Mouse (Mus musculus): ENCODE data around the gene Prss38. TPM values are rescaled to one million over a fixed set of nuclear protein-coding genes. Genes with fewer than 3 reads are reported as not detected.

The Prss38 gene
- polyA plus RNA-seq, 1 experiment from 2014 or later, result not detected

DNA sequence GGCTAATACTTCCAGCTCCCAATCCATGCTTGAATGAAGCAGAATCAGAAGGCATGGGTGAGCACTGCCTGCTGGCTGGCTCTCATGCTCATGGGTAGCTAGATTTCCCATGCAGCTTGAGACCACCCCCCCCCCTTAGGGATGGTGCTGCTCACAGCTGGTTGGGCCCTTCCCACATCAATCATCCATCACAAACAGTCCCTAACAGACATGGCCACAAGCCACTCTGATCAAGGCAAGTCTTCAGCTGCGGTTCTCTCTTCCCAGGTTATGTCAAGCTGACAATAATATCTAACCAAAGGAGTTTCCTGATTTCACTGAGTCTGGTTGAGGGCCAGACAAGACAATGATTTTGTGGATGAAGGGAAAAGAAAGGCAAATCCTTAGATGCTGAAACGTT lies 25.4 kb upstream of the Prss38 start:
- Histone ChIP-seq H3K36me3 (ENCODE audit: control insufficient read depth, insufficient read depth, low read length) (peaks cover 6% of the 10 kb centered on the region), H3K27ac (ENCODE audit: low read length) (no peak overlapping the region), H3K4me3 (ENCODE audit: low read depth, low read length) (no peak overlapping the region), H3K9me3 (replicated peaks; ENCODE audit: control insufficient read depth, low read length, poor library complexity, severe bottlenecking) (no peaks in the 10 kb centered on the region), H3K4me2 (ENCODE audit: low read length) (no peak overlapping the region), H3K9ac (ENCODE audit: low read depth, low read length) (no peak overlapping the region), H3K27me3 (ENCODE audit: control insufficient read depth, insufficient read depth, low read depth, low read length) (no peaks in the 10 kb centered on the region), H3K4me1 (ENCODE audit: control insufficient read depth, insufficient read depth, low read length) (no peaks in the 10 kb centered on the region)
- no peak for ATAC-seq
- 75% methylated on average over 2 of the region's 2 CpGs for WGBS

DNA sequence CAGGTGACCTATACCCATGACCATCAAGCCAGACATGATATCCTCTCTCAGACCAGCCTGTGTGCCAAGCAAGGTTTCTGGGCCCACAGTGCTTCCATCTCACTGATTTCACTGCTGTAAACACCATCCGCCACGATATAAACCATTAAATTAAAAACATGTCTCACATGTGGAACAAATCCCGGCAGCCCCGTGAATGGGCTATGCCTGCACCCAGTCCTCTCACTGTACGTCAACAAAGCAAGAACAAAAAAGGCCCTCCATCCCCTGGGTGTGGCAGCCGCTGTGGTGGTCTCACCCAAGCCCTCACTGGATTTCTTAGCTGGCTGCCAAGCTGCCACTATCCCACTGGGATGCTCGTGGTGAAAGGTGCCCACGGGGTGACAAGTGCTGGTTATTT lies 24.4 kb upstream of the Prss38 start:
- Histone ChIP-seq H3K27me3 (ENCODE audit: control insufficient read depth, insufficient read depth, low read depth, low read length) (no peaks in the 10 kb centered on the region), H3K9ac (ENCODE audit: low read depth, low read length) (no peak overlapping the region), H3K9me3 (replicated peaks; ENCODE audit: control insufficient read depth, low read length, poor library complexity, severe bottlenecking) (no peaks in the 10 kb centered on the region), H3K36me3 (ENCODE audit: control insufficient read depth, insufficient read depth, low read length) (peaks cover 6% of the 10 kb centered on the region), H3K4me3 (ENCODE audit: low read depth, low read length) (no peak overlapping the region), H3K27ac (ENCODE audit: low read length) (no peak overlapping the region), H3K4me2 (ENCODE audit: low read length) (no peak overlapping the region), H3K4me1 (ENCODE audit: control insufficient read depth, insufficient read depth, low read length) (no peaks in the 10 kb centered on the region)
- no peak for ATAC-seq
- WGBS, result 85% methylated on average over 8 of the region's 8 CpGs

DNA sequence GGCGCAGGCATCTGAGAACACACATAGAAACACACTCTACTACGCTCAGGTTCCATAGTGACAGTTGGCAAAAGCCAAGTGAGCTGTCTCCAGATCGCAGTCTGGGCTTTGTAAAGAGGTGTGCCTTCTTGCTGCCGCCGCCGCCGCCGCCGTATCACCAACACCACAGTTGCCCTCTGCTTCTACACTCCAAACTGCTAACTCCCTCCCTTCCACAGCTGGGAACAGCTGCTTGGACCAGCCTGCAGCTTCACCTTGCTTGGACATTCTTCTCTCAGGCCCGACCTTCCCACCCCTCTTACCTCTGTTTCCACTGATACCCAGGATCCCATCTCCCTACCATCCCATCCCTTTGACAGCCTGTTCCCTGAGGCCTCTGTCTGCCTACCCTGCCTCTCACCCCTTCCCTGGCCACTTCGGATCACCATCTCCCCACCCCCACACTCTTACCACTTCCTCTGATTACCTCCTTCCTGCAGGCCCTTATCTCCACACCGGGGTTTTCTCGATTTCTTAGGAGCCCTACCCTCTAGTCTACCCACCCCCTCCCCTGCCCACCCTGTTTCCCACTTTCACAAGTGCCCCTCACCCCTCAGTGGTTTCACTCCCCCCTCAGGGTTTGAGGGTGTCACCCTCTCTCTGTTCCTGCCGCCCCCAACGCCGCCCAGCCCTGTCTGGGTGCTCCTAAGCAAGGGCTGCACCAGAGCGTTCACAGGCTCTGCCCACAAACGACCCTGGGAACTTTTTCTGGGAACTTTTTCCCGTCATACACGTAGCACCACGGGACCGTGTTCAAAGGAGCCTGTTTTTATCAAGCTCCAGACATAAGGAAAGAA lies 22.3 kb upstream of the Prss38 start:
- H3K36me3 ChIP-seq (ENCODE audit: control insufficient read depth, insufficient read depth, low read length), result 0 out of 2 replicates have a peak, but pooled peaks cover 2% of the 10 kb centered on the region
- no peaks in the 10 kb centered on the region for H3K27me3 ChIP-seq (ENCODE audit: control insufficient read depth, insufficient read depth, low read depth, low read length)
- 66% methylated on average over 22 of the region's 22 CpGs for WGBS

DNA sequence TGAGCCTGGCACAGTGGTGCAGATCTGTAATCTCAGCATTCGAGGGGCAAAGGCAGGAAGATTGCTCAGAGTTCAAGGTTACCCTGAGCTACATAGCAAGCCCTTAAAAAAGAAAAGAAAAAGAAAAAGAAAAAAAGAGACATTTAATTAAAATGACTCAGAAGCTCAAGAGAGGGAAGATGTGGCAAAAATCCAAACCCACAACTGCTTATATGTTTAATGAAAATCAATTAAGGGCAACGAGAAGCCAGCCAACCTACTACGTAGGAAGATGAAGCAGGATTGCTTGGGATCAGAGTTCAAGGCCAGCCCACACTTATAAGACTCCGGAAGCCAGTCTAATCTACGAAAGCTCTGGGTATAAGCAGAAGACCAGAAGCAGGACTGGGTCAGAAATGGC lies 19.0 kb upstream of the Prss38 start:
- no peak overlapping the region for H3K4me2 ChIP-seq (ENCODE audit: low read length)
- no peaks in the 10 kb centered on the region for H3K27me3 ChIP-seq (ENCODE audit: control insufficient read depth, insufficient read depth, low read depth, low read length)
- no peak overlapping the region for H3K9ac ChIP-seq (ENCODE audit: low read depth, low read length)
- no peak overlapping the region for H3K27ac ChIP-seq (ENCODE audit: low read length)
- ATAC-seq, result no peak
- H3K9me3 ChIP-seq (replicated peaks; ENCODE audit: control insufficient read depth, low read length, poor library complexity, severe bottlenecking), result no peaks in the 10 kb centered on the region
- peaks cover 3% of the 10 kb centered on the region; the same call in 1 of the 2 replicates for H3K4me1 ChIP-seq (ENCODE audit: control insufficient read depth, insufficient read depth, low read length)
- no peaks in the 10 kb centered on the region for H3K36me3 ChIP-seq (ENCODE audit: control insufficient read depth, insufficient read depth, low read length)
- H3K4me3 ChIP-seq (ENCODE audit: low read depth, low read length), result no peak overlapping the region
- 82% methylated on average over 5 of the region's 5 CpGs for WGBS

More for the DNA sequence above, 22.3 kb upstream of the Prss38 start:
- no peak overlapping the region for H3K4me3 ChIP-seq (ENCODE audit: low read depth, low read length)
- H3K27ac ChIP-seq (ENCODE audit: low read length), result no peak overlapping the region
- no peaks in the 10 kb centered on the region for H3K9me3 ChIP-seq (replicated peaks; ENCODE audit: control insufficient read depth, low read length, poor library complexity, severe bottlenecking)
- H3K9ac ChIP-seq (ENCODE audit: low read depth, low read length), result no peak overlapping the region
- peaks cover 3% of the 10 kb centered on the region; the same call in 1 of the 2 replicates for H3K4me1 ChIP-seq (ENCODE audit: control insufficient read depth, insufficient read depth, low read length)
- H3K4me2 ChIP-seq (ENCODE audit: low read length), result no peak overlapping the region
- no peak for ATAC-seq

DNA sequence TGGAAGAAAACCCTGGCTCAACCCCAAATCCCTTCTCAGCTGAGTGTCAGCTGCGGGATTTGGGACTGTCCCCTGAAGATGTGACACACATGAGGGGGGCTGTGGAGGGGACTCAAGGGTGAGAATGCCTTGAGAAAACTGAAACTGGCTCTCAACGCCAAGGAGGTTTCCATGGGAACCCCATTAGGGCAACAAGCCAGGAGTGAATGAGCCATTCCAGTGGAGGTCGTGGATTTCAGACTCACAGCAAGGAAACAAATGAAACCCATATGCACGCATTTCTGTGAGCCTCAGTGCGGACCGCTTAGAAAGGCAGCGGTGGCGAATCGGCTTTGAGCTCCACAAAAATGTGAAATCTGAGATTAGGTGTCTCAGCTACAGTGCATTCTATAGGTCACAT lies 18.1 kb upstream of the Prss38 start:
- no peak overlapping the region for H3K9ac ChIP-seq (ENCODE audit: low read depth, low read length)
- no peak overlapping the region for H3K27ac ChIP-seq (ENCODE audit: low read length)
- no peak overlapping the region for H3K4me2 ChIP-seq (ENCODE audit: low read length)
- H3K9me3 ChIP-seq (replicated peaks; ENCODE audit: control insufficient read depth, low read length, poor library complexity, severe bottlenecking), result no peaks in the 10 kb centered on the region
- 23% methylated on average over 9 of the region's 9 CpGs for WGBS
- H3K36me3 ChIP-seq (ENCODE audit: control insufficient read depth, insufficient read depth, low read length), result no peaks in the 10 kb centered on the region
- H3K4me3 ChIP-seq (ENCODE audit: low read depth, low read length), result no peak overlapping the region
- peaks cover 3% of the 10 kb centered on the region; the same call in 1 of the 2 replicates for H3K4me1 ChIP-seq (ENCODE audit: control insufficient read depth, insufficient read depth, low read length)
- no peak for ATAC-seq
- H3K27me3 ChIP-seq (ENCODE audit: control insufficient read depth, insufficient read depth, low read depth, low read length), result no peaks in the 10 kb centered on the region

DNA sequence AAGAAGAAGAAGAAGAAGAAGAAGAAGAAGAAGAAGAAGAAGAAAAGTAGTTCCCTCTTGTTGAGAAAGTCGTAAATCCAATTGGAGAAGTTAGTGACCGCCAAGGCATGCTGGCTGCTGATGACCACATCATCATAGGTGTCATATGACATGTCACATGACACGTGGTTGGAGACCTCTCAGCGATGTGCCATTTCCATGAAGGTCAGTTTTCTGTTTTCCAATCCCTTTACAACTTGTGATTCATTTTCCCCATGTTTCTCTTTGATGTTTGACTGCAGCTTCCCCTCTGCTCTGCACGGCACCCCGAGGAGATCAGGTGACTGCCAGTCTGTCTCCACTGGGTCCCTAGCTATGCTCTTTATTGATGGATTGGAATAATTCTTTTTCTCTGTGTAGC lies 16.8 kb upstream of the Prss38 start:
- 76% methylated on average over 6 of the region's 6 CpGs for WGBS
- H3K4me3 ChIP-seq (ENCODE audit: low read depth, low read length), result no peak overlapping the region

DNA sequence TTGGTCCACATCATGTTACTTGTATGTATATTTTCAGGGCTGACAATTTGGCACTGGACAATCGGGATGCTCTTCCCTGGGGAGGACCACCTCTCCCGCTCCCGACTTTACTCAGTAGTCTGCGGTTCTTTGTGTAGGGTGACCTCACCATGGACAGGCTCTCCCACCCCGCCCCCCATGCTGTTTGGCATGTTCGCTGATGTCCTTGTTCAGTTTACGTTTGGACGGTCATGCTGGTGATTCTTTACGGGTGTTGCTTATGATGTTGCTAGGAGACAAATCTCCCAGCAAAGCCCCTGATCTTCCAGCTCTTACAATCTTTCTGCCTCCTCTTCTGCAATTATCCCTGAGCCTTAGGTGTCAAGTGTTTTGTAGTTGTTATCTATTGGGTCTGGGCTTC lies 15.0 kb upstream of the Prss38 start:
- no peaks in the 10 kb centered on the region for H3K9me3 ChIP-seq (replicated peaks; ENCODE audit: control insufficient read depth, low read length, poor library complexity, severe bottlenecking)

More for the DNA sequence above, 16.8 kb upstream of the Prss38 start:
- no peaks in the 10 kb centered on the region for H3K27me3 ChIP-seq (ENCODE audit: control insufficient read depth, insufficient read depth, low read depth, low read length)
- peaks cover 3% of the 10 kb centered on the region; the same call in 1 of the 2 replicates for H3K4me1 ChIP-seq (ENCODE audit: control insufficient read depth, insufficient read depth, low read length)
- no peak overlapping the region for H3K9ac ChIP-seq (ENCODE audit: low read depth, low read length)
- H3K36me3 ChIP-seq (ENCODE audit: control insufficient read depth, insufficient read depth, low read length), result no peaks in the 10 kb centered on the region
- no peaks in the 10 kb centered on the region for H3K9me3 ChIP-seq (replicated peaks; ENCODE audit: control insufficient read depth, low read length, poor library complexity, severe bottlenecking)
- no peak overlapping the region for H3K27ac ChIP-seq (ENCODE audit: low read length)
- H3K4me2 ChIP-seq (ENCODE audit: low read length), result no peak overlapping the region
- no peak for ATAC-seq

DNA sequence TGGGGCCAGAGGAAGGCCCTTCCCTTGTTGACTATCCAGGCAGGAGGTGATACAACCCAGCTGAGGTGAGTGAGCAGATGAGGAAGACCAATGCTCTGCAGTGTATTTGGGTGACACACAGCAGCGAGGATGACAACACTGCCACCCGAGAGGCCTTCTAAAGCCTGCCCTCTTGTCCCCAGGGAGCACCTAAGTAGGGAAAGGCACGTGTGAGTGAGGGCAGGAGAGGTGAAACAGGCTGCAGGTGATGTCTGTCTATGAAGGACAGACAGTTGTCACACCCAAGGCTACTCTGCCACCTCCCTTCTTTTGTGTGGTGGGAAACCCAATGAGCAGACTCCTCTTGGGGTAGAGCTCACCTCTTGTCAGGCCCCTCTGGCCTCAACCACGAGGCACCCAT lies 14.2 kb upstream of the Prss38 start:
- Histone ChIP-seq H3K4me3 (ENCODE audit: low read depth, low read length) (no peak overlapping the region), H3K4me2 (ENCODE audit: low read length) (no peak overlapping the region), H3K27ac (ENCODE audit: low read length) (no peak overlapping the region), H3K4me1 (ENCODE audit: control insufficient read depth, insufficient read depth, low read length) (peaks cover 3% of the 10 kb centered on the region; the same call in 1 of the 2 replicates), H3K9ac (ENCODE audit: low read depth, low read length) (no peak overlapping the region), H3K36me3 (ENCODE audit: control insufficient read depth, insufficient read depth, low read length) (no peaks in the 10 kb centered on the region), H3K9me3 (replicated peaks; ENCODE audit: control insufficient read depth, low read length, poor library complexity, severe bottlenecking) (no peaks in the 10 kb centered on the region), H3K27me3 (ENCODE audit: control insufficient read depth, insufficient read depth, low read depth, low read length) (no peaks in the 10 kb centered on the region)
- WGBS, result 69% methylated on average over 4 of the region's 4 CpGs
- no peak for ATAC-seq

More for the DNA sequence above, 15.0 kb upstream of the Prss38 start:
- no peak overlapping the region for H3K4me2 ChIP-seq (ENCODE audit: low read length)
- H3K4me3 ChIP-seq (ENCODE audit: low read depth, low read length), result no peak overlapping the region
- no peak overlapping the region for H3K9ac ChIP-seq (ENCODE audit: low read depth, low read length)
- 39% methylated on average over 9 of the region's 9 CpGs for WGBS
- peaks cover 3% of the 10 kb centered on the region; the same call in 1 of the 2 replicates for H3K4me1 ChIP-seq (ENCODE audit: control insufficient read depth, insufficient read depth, low read length)
- ATAC-seq, result no peak
- H3K27ac ChIP-seq (ENCODE audit: low read length), result no peak overlapping the region
- no peaks in the 10 kb centered on the region for H3K36me3 ChIP-seq (ENCODE audit: control insufficient read depth, insufficient read depth, low read length)
- H3K27me3 ChIP-seq (ENCODE audit: control insufficient read depth, insufficient read depth, low read depth, low read length), result no peaks in the 10 kb centered on the region

DNA sequence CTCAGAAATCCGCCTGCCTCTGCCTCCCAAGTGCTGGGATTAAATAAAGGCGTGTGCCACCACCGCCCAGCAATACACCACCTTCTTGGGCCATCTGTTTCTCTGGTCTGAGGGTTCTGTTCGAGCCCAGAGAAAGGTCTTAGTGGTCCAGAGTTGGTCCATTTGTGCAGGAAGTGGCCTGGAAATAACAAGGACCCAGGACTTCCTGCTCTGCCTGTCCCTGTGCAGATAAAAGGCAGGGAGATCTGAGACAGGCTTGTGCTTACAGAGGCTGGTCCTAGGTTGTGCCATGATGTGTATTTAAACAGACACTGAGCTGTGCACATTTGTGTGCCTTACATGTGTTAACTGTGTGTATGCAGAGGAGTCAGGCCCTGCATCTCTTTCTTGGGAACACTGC lies 13.3 kb upstream of the Prss38 start:
- no peak overlapping the region for H3K9ac ChIP-seq (ENCODE audit: low read depth, low read length)
- H3K27me3 ChIP-seq (ENCODE audit: control insufficient read depth, insufficient read depth, low read depth, low read length), result no peaks in the 10 kb centered on the region
- 75% methylated on average over 4 of the region's 4 CpGs for WGBS
- H3K36me3 ChIP-seq (ENCODE audit: control insufficient read depth, insufficient read depth, low read length), result no peaks in the 10 kb centered on the region
- H3K4me1 ChIP-seq (ENCODE audit: control insufficient read depth, insufficient read depth, low read length), result peaks cover 3% of the 10 kb centered on the region; the same call in 1 of the 2 replicates
- H3K27ac ChIP-seq (ENCODE audit: low read length), result no peak overlapping the region
- H3K9me3 ChIP-seq (replicated peaks; ENCODE audit: control insufficient read depth, low read length, poor library complexity, severe bottlenecking), result no peaks in the 10 kb centered on the region
- no peak for ATAC-seq
- H3K4me3 ChIP-seq (ENCODE audit: low read depth, low read length), result no peak overlapping the region
- H3K4me2 ChIP-seq (ENCODE audit: low read length), result no peak overlapping the region

Data from midbrain, embryonic 16.5 days (tissue).